ENCODE assay signal across 8 mouse cellular contexts in the genomic region with DNA sequence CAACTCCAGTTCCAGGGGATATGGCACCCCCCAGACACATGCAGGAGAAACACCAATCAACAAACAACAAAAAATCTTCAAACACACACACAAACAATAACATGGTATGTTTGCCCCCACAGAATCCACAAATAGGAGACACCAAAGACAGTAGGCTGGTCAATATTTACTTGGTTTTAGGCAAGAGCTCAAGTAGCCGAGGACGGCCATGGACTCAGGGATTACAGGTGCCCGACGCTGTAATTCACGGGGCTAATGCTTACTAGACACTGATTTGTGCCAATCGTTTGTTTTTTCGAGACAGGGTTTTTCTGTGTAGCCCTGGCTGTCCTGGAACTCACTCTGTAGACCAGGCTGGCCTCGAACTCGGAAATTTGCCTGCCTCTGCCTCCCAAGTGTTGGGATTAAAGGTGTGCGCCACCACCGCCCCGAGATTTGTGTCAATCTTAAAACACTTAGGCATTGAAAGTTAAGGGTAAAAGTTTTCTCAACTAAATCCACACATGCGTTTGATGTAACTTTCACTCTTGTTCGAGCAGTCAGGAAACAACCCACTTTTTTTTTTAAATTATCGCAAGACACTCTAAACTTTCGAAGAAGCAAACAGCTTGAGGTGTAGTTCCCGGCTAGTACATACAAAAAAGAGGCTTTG. TPM values are rescaled to one million over a fixed set of nuclear protein-coding genes. Genes with fewer than 3 reads are reported as not detected.
DNase-seq lines count a peak whose midpoint lies in the region; ATAC-seq lines count a peak whose summit lies in the region.

No protein-coding gene starts in this region.

- H3K4me3 ChIP-seq in erythroblast, embryonic 14.5 days (replicated peaks) = peak overlapping the region; percentile 100
- H3K4me3 ChIP-seq in forebrain, embryonic 13.5 days = peak overlapping the region; percentile 95
- H3K4me3 ChIP-seq in liver, embryonic 13.5 days (replicated peaks) = peak overlapping the region; percentile 97

- WGBS in forebrain, embryonic 13.5 days = 38% methylated on average over 17 of the region's 17 CpGs
- WGBS in liver, embryonic 13.5 days (ENCODE audit: insufficient replicate concordance) = 10% methylated on average over 17 of the region's 17 CpGs

- H3K27me3 ChIP-seq in erythroblast, embryonic 14.5 days (ENCODE audit: control insufficient read depth) = no peaks in the 10 kb centered on the region
- no peaks in the 10 kb centered on the region for H3K27me3 ChIP-seq in forebrain, embryonic 13.5 days
- H3K27me3 ChIP-seq in liver, embryonic 13.5 days = no peaks in the 10 kb centered on the region

- H3K9ac ChIP-seq in forebrain, embryonic 13.5 days = peak overlapping the region; percentile 70
- H3K9ac ChIP-seq in liver, embryonic 13.5 days = peak overlapping the region; percentile 100

- H3K4me2 ChIP-seq in forebrain, embryonic 13.5 days = peak overlapping the region; percentile 76
- H3K4me2 ChIP-seq in liver, embryonic 13.5 days = peak overlapping the region; percentile 83

- H3K36me3 ChIP-seq in erythroblast, embryonic 14.5 days (ENCODE audit: control insufficient read depth) = peaks cover 54% of the 10 kb centered on the region
- peaks cover 11% of the 10 kb centered on the region for H3K36me3 ChIP-seq in forebrain, embryonic 13.5 days (ENCODE audit: poor library complexity, severe bottlenecking)
- H3K36me3 ChIP-seq in liver, embryonic 13.5 days = peaks cover 42% of the 10 kb centered on the region

- H3K27ac ChIP-seq in forebrain, embryonic 13.5 days = no peak overlapping the region
- peak overlapping the region; percentile 98 for H3K27ac ChIP-seq in liver, embryonic 13.5 days

- no peaks in the 10 kb centered on the region for H3K9me3 ChIP-seq in erythroblast, embryonic 14.5 days (ENCODE audit: control insufficient read depth, low read length)
- H3K9me3 ChIP-seq in forebrain, embryonic 13.5 days (replicated peaks) = no peaks in the 10 kb centered on the region
- no peaks in the 10 kb centered on the region for H3K9me3 ChIP-seq in liver, embryonic 13.5 days (replicated peaks)

- DNase-seq in 3T3-L1 (ENCODE audit: low read depth, low spot score) = peak; percentile 27
- no peak for DNase-seq in liver, embryonic 13.5 days
- no peak for DNase-seq in ovary, postnatal 36 days (ENCODE audit: low spot score)
- DNase-seq in layer of hippocampus, postnatal 14 days (ENCODE audit: low spot score in 2 of 2) = no peak

- peaks cover 60% of the 10 kb centered on the region for H3K4me1 ChIP-seq in erythroblast, embryonic 14.5 days (ENCODE audit: control insufficient read depth)
- peaks cover 44% of the 10 kb centered on the region for H3K4me1 ChIP-seq in forebrain, embryonic 13.5 days
- peaks cover 61% of the 10 kb centered on the region for H3K4me1 ChIP-seq in liver, embryonic 13.5 days (replicated peaks)

- no peak for ATAC-seq in erythroblast, adult 5-6 weeks (replicated peaks; ENCODE audit: low FRiP score, poor library complexity, severe bottlenecking)
- ATAC-seq in forebrain, embryonic 13.5 days = no peak
- no peak for ATAC-seq in liver, embryonic 13.5 days (ENCODE audit: low read depth)
- ATAC-seq in activated CD4-positive, CD25-positive, alpha-beta regulatory T cell, adult 4 months = no peak

RNA-seq across cellular contexts. Expression of a gene that starts 11.6 kb away (rescaled TPM):
- 25.2 and 37.9 TPM in 2 replicates for polyA plus RNA-seq in erythroblast, embryonic 14.5 days (2012)
- total RNA-seq in erythroblast, adult 5-6 weeks (2015; ENCODE audit: low replicate concordance) = 114 and 144 TPM in 2 replicates
- 181 and 340 TPM in 2 replicates for total RNA-seq in erythroblast, adult 5-6 weeks (2017; ENCODE audit: low replicate concordance)
- 250 and 265 TPM in 2 replicates for polyA plus RNA-seq in forebrain, embryonic 13.5 days (2015; fragmentation: Nextera tagmentation; extraction: Ambion mirVana)
- polyA plus RNA-seq in liver, embryonic 13.5 days (2015; fragmentation: Nextera tagmentation; extraction: Ambion mirVana) = 131 and 169 TPM in 2 replicates
- polyA plus RNA-seq in activated CD4-positive, CD25-positive, alpha-beta regulatory T cell, adult 4 months (2017; shearing (Covaris generic)) = 10 to 100 TPM; 51.5 to 69.5 TPM
- total RNA-seq in layer of hippocampus, postnatal 14 days (2021) = 10 to 100 TPM; 29.6 to 38.5 TPM

RNA-seq across cellular contexts. Expression of a gene that starts 45.7 kb away (rescaled TPM):
- polyA plus RNA-seq in erythroblast, embryonic 14.5 days (2012) = 18.7 and 21.2 TPM in 2 replicates
- total RNA-seq in erythroblast, adult 5-6 weeks (2015; ENCODE audit: low replicate concordance) = 113 and 194 TPM in 2 replicates
- 46.6 and 48.1 TPM in 2 replicates for total RNA-seq in erythroblast, adult 5-6 weeks (2017; ENCODE audit: low replicate concordance)
- polyA plus RNA-seq in forebrain, embryonic 13.5 days (2015; fragmentation: Nextera tagmentation; extraction: Ambion mirVana) = 439 and 465 TPM in 2 replicates
- 283 and 285 TPM in 2 replicates for polyA plus RNA-seq in liver, embryonic 13.5 days (2015; fragmentation: Nextera tagmentation; extraction: Ambion mirVana)
- polyA plus RNA-seq in activated CD4-positive, CD25-positive, alpha-beta regulatory T cell, adult 4 months (2017; shearing (Covaris generic)) = 100 to 1,000 TPM; 268 TPM
- total RNA-seq in layer of hippocampus, postnatal 14 days (2021) = 100 to 1,000 TPM; 567 to 579 TPM

Comparison
In these comparisons a context has a peak if more than half of its experiments do, and no peak if none do; other contexts are left out.
1. RNA of a gene that starts 45.7 kb away (polyA plus RNA-seq): 439 to 465 TPM in forebrain, embryonic 13.5 days, 283 to 285 TPM in liver, embryonic 13.5 days and 268 TPM in activated CD4-positive, CD25-positive, alpha-beta regulatory T cell, adult 4 months; 18.7 to 21.2 TPM in erythroblast, embryonic 14.5 days; every median in the first group is over 10 times any median in the second.
2. Peak in every context shown above with its lines, with median percentiles within 50 percentile points of each other: H3K4me3 ChIP-seq.